Mouse (Mus musculus): ENCODE measurements around the gene Rhoh. TPM values are rescaled to one million over a fixed set of nuclear protein-coding genes. Genes with fewer than 3 reads are reported as not detected.

Rhoh gene
- polyA plus RNA-seq, 1 experiment = 0.70 TPM

DNA sequence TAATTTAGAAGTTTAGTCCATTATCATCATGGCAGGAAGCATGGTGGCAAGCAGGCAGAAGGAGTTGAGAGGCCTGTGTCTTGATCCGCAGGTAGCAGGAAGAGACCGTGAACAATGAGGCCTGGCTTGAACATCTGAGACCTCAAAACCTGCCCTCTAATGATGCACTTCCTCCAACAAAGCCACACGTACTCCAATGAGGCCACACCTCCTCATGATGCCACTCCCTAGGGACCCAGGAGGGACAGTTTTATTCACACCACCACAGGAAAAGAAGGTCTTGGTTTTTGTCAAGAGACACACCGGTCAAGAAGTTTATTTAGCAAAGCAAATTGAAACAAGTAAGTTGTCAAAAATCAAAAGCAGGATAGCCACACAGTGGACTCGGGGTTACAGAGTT is 55.9 kb downstream of the Rhoh start:
- TF ChIP-seq GATA1 (IDR thresholded peaks at IDR 0.05; ENCODE audit: borderline replicate concordance, low read length) (no peak), FLI1 (IDR thresholded peaks at IDR 0.05; ENCODE audit: low read length) (no peak)
- Histone ChIP-seq H3K27me3 (replicated peaks) (no peaks in the 10 kb centered on the region), H3K36me3 (replicated peaks; ENCODE audit: low read length) (peaks cover 8% of the 10 kb centered on the region), H3K4me3 (replicated peaks) (no peak overlapping the region), H3K4me1 (peaks cover 41% of the 10 kb centered on the region), H3K9me3 (peaks cover 7% of the 10 kb centered on the region)

DNA sequence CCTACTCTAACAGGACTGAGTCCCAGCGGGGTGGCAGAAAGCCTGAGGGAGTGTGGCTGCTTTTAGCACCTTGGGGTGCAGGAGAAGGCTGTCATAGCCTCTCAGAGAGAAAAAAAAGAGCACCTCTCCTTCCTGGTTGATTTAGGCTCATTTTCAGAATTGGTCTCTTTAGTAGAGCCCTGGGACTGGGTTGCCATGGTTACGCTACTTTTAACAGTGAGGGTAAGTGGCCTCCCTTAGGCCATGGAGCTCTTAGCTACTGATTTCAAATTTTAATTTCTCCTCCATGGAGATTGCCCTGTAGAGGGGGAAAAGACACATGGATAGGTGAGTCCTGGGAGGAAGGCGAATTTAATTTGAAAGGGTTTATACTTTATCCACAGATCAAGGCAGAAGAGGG is 57.6 kb downstream of the Rhoh start:
- peaks cover 36% of the 10 kb centered on the region for H3K4me1 ChIP-seq
- peaks cover 8% of the 10 kb centered on the region for H3K36me3 ChIP-seq (replicated peaks; ENCODE audit: low read length)
- no peak for TF ChIP-seq GATA1 (IDR thresholded peaks at IDR 0.05; ENCODE audit: borderline replicate concordance, low read length)
- TF ChIP-seq FLI1 (IDR thresholded peaks at IDR 0.05; ENCODE audit: low read length) = no peak
- H3K27me3 ChIP-seq (replicated peaks) = no peaks in the 10 kb centered on the region
- no peak overlapping the region for H3K4me3 ChIP-seq (replicated peaks)
- peaks cover 7% of the 10 kb centered on the region for H3K9me3 ChIP-seq

GRCm38 (mm10) chr5:65919326-65919725 is 58.3 kb downstream of the Rhoh start:
- Histone ChIP-seq H3K4me1 (peaks cover 36% of the 10 kb centered on the region), H3K27me3 (replicated peaks) (no peaks in the 10 kb centered on the region), H3K9me3 (peaks cover 7% of the 10 kb centered on the region), H3K4me3 (replicated peaks) (peak overlapping the region; percentile 87), H3K36me3 (replicated peaks; ENCODE audit: low read length) (peaks cover 8% of the 10 kb centered on the region)
- TF ChIP-seq FLI1 (IDR thresholded peaks at IDR 0.05; ENCODE audit: low read length) (no peak), GATA1 (IDR thresholded peaks at IDR 0.05; ENCODE audit: borderline replicate concordance, low read length) (no peak)

- Histone ChIP-seq H3K9me3 (peaks cover 7% of the 10 kb centered on the region), H3K27me3 (replicated peaks) (no peaks in the 10 kb centered on the region), H3K4me1 (peaks cover 36% of the 10 kb centered on the region), H3K36me3 (replicated peaks; ENCODE audit: low read length) (peaks cover 8% of the 10 kb centered on the region), H3K4me3 (replicated peaks) (no peak overlapping the region)
- TF ChIP-seq GATA1 (IDR thresholded peaks at IDR 0.05; ENCODE audit: borderline replicate concordance, low read length) (no peak), FLI1 (IDR thresholded peaks at IDR 0.05; ENCODE audit: low read length) (no peak)
Measured at GRCm38 (mm10) chr5:65919904-65920303, 58.9 kb downstream of the Rhoh start.

GRCm38 (mm10) chr5:65920701-65921426 is 59.9 kb downstream of the Rhoh start:
- peaks cover 7% of the 10 kb centered on the region for H3K9me3 ChIP-seq
- H3K36me3 ChIP-seq (replicated peaks; ENCODE audit: low read length) = peaks cover 8% of the 10 kb centered on the region
- peaks cover 36% of the 10 kb centered on the region for H3K4me1 ChIP-seq
- no peaks in the 10 kb centered on the region for H3K27me3 ChIP-seq (replicated peaks)
- H3K4me3 ChIP-seq (replicated peaks) = no peak overlapping the region
- TF ChIP-seq FLI1 (IDR thresholded peaks at IDR 0.05; ENCODE audit: low read length) (no peak), GATA1 (IDR thresholded peaks at IDR 0.05; ENCODE audit: borderline replicate concordance, low read length) (no peak)

GRCm38 (mm10) chr5:65921477-65922138 is 60.6 kb downstream of the Rhoh start:
- peaks cover 4% of the 10 kb centered on the region for H3K9me3 ChIP-seq
- peaks cover 5% of the 10 kb centered on the region for H3K36me3 ChIP-seq (replicated peaks; ENCODE audit: low read length)
- no peaks in the 10 kb centered on the region for H3K27me3 ChIP-seq (replicated peaks)
- peaks cover 35% of the 10 kb centered on the region for H3K4me1 ChIP-seq
- TF ChIP-seq GATA1 (IDR thresholded peaks at IDR 0.05; ENCODE audit: borderline replicate concordance, low read length) = no peak
- TF ChIP-seq FLI1 (IDR thresholded peaks at IDR 0.05; ENCODE audit: low read length) = no peak
- H3K4me3 ChIP-seq (replicated peaks) = no peak overlapping the region

DNA sequence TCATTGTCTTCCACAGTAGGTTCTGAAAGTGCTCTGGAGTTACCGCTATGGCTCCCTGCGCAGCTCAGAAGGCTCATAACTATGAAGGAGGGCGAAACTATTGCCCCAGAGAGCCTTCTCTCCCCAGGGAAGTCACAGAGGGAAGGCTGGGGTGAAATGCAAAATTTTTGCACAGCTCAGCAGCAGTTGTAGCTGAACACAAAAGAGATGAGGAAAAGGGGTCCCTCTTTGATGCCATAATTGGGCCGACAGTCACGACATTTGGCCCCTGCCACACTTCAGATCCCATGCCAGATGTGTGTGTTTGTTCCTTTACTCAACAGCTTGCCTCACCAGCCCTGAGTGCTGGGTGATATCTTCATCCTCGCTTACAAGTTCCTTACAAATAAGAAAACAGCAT is 65.7 kb downstream of the Rhoh start:
- Histone ChIP-seq H3K9me3 (no peaks in the 10 kb centered on the region), H3K4me3 (replicated peaks) (no peak overlapping the region), H3K4me1 (peaks cover 21% of the 10 kb centered on the region), H3K36me3 (replicated peaks; ENCODE audit: low read length) (no peaks in the 10 kb centered on the region), H3K27me3 (replicated peaks) (no peaks in the 10 kb centered on the region)
- TF ChIP-seq GATA1 (IDR thresholded peaks at IDR 0.05; ENCODE audit: borderline replicate concordance, low read length) (no peak), FLI1 (IDR thresholded peaks at IDR 0.05; ENCODE audit: low read length) (no peak)

- Histone ChIP-seq H3K27me3 (replicated peaks) (no peaks in the 10 kb centered on the region), H3K36me3 (replicated peaks; ENCODE audit: low read length) (no peaks in the 10 kb centered on the region), H3K4me1 (peaks cover 20% of the 10 kb centered on the region), H3K4me3 (replicated peaks) (no peak overlapping the region), H3K9me3 (no peaks in the 10 kb centered on the region)
- TF ChIP-seq FLI1 (IDR thresholded peaks at IDR 0.05; ENCODE audit: low read length) = no peak
- no peak for TF ChIP-seq GATA1 (IDR thresholded peaks at IDR 0.05; ENCODE audit: borderline replicate concordance, low read length)
Measured at GRCm38 (mm10) chr5:65929162-65929561, 68.1 kb downstream of the Rhoh start.

GRCm38 (mm10) chr5:65930171-65930570 is 69.2 kb downstream of the Rhoh start:
- TF ChIP-seq FLI1 (IDR thresholded peaks at IDR 0.05; ENCODE audit: low read length) (no peak), GATA1 (IDR thresholded peaks at IDR 0.05; ENCODE audit: borderline replicate concordance, low read length) (no peak)
- H3K4me1 ChIP-seq = peaks cover 20% of the 10 kb centered on the region
- H3K9me3 ChIP-seq = no peaks in the 10 kb centered on the region
- no peak overlapping the region for H3K4me3 ChIP-seq (replicated peaks)
- no peaks in the 10 kb centered on the region for H3K27me3 ChIP-seq (replicated peaks)
- no peaks in the 10 kb centered on the region for H3K36me3 ChIP-seq (replicated peaks; ENCODE audit: low read length)

DNA sequence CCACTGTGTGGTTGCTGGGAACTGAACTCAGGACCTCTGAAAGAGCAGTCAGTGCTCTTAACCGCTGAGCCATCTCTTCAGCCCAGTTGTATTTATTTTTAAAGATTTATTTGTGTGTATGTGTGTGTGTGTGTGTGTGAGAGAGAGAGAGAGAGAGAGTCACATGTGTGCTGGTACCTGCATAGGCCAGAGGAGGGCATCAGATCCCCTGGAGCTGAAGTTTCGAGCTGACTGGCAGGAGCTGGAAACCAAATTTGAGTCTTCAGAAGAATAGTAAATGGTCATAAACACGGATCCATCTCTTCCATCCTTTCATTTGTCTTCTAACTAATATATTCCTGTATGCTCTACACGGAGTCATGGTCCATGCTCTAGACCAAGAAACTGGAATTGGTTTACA is 72.2 kb downstream of the Rhoh start:
- TF ChIP-seq FLI1 (IDR thresholded peaks at IDR 0.05; ENCODE audit: low read length) (no peak), GATA1 (IDR thresholded peaks at IDR 0.05; ENCODE audit: borderline replicate concordance, low read length) (no peak)
- Histone ChIP-seq H3K36me3 (replicated peaks; ENCODE audit: low read length) (no peaks in the 10 kb centered on the region), H3K4me3 (replicated peaks) (no peak overlapping the region), H3K27me3 (replicated peaks) (no peaks in the 10 kb centered on the region), H3K4me1 (peaks cover 43% of the 10 kb centered on the region), H3K9me3 (no peaks in the 10 kb centered on the region)
